Mouse (Mus musculus): ENCODE measurements around the gene Fis1.

The Fis1 gene

DNA sequence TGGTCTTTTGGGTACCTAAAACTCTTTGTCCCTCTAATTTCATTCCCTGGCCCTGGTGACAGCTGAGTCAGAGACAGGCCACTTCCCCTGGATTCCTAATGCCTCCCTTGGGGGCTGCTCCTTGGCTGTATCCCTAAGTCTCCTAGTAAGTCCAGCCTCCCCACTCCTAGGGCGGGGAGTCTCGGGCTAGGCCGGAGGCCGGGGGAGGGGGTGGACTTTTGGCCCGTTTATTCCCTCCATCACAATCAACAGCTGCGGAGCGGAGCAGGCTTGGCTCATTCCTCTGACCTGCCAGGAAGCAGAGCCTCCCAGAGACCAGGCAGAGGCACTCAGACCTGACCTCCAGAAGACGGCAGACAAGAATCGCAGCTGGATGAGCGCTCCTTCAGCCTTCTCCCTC is 14.5 kb downstream of the Fis1 start:
- no peak for DNase-seq (ENCODE audit: low read depth, low spot score)

DNA sequence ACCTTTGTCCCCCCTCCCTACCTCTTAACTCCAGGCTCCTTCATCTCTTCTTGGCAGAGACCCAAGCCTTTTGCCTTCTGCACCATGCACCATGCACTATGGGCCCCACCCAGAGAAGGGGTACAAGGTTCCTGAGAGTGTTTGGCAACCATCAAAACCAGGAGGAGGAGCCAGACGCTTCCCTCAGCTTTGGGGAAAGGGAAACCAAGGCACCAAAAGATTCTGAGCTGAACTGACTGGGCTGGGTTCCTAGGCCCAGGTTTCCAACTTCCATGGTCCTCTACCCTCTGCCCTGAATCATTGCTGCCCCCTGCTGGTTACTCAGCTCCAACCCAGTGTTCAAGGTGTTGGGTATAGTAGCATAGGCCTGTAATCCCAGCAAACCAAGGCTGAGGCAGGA is 17.6 kb downstream of the Fis1 start:
- DNase-seq (ENCODE audit: low read depth, low spot score), result no peak

DNA sequence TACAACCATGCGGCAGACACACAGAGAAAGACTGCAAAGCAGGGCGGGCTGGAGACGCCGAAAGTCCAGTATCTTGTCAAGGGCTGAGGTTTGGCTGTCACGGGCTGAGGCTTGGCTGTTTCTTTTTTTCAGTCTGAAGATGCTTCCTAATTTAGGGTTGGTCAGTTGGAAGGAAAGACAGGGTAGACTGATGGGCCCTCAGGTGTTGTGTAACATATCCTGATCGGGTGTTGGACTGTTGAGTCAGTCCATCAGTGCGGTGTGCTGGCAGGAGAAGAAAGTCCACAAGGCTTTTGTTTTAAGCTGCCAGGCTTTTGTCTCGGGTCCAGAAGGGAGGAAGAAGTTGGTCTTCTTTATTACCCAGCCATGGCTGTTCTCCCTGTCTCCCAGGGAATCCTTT is 20.6 kb downstream of the Fis1 start:
- no peak for DNase-seq (ENCODE audit: low read depth, low spot score)

DNA sequence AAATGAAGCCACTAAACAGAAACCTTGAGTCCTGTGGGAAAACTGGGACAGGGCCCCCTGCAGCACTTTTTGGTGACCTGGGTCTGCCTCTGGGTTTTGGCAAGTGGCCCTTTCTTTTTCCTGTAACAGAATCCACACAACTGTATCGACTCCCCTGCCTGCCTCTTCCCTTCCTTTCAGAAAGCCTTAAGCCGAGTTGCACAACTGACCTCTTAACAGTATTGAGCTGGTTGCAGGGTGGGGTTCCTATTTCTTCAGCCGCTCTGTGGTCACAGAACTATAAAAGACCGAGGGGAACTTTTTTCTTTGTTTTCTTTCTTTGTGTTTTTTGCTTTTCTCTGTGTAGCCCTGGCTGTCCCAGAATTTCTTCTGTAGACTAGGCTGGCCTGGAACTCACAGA is 24.7 kb downstream of the Fis1 start:
- DNase-seq (ENCODE audit: low read depth, low spot score), result no peak

DNA sequence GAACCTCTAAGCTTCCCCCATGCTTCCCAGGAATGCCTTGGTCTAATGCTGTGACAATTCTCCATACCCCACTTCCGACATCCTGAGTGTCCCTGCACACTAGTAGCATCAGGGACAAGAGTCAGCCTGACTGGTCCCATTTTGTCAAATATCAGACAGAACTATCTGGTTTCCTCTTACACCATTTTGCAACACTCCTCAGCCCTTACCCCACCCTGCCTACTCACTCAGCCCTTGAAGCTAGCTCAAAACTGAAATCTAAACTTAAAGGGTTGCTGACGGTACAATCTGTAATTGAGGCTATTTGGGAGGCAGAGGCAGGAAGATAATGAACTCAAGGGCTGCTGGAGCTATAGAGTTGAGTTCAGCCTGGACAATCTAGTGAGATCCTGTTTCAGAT is 26.7 kb downstream of the Fis1 start:
- DNase-seq (ENCODE audit: low read depth, low spot score), result no peak

DNA sequence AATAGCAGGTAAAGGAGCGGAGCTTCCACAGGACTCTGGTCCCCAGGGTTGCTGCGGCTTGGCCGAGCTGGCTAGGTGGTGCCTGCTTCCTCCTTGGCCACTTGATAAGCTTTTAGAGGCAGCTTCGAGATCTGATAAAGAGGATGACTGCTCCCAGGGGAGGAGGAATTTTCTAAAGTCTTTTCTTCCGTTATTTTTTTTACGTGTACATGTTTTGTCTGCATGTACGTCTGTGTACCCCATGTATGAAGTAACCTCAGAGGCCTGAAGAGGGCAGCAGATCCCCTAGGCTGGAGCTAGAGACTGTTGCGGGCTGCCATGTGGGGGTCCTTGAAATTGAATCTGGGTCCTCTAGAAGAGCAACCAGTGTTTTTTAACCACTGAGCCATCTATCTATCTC is 27.9 kb downstream of the Fis1 start:
- no peak for DNase-seq (ENCODE audit: low read depth, low spot score)

DNA sequence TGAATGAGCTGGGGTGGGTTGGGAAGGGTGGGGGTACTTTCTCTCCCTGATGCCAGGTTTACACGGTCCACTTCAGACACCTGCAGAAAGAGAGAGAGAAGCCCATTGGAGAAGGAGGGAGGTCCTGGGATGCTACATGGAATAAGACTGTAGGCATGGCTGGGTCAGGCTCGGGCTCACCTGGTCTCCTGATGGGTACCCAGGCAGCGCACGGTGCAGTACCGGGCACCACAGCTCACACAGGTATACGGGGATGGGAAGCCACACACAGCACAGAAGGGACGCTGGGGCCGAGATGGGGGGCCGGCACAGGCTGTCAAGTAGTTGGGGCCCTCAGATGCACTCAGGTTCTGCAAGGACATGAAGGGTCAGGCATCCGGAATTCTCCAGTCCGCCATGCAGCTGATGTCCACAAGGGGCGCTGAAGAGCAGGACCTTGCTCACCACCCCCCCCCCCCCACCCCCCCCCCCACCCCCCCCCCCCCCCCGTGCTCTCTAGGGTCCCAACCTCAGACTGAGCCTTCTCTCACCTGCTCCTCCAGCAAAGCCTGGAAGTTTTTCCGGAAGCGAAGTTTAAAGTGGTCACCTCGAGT is 29.4 kb downstream of the Fis1 start:
- DNase-seq (ENCODE audit: low read depth, low spot score), result peak; percentile 53

DNA sequence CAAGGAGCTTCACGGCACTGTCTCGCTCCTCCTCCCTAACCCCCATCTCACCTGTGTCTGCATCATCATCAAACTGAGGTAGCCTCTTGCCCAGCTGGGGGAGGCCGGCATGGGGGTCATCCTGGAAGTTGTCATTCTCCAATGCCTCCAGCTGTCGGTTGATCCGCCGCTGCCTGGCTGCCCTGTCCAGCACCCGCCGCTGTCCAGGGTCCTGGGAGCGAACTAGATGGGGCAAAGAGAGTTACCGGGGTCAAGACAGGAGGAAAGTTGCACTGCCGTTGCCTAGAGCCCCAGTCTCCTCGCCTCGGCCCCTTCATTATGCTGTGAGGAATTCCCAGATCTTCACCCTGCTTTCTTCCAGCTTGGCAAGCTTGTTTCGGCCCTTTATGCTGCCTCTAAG is 31.8 kb downstream of the Fis1 start:
- DNase-seq (ENCODE audit: low read depth, low spot score), result no peak

DNA sequence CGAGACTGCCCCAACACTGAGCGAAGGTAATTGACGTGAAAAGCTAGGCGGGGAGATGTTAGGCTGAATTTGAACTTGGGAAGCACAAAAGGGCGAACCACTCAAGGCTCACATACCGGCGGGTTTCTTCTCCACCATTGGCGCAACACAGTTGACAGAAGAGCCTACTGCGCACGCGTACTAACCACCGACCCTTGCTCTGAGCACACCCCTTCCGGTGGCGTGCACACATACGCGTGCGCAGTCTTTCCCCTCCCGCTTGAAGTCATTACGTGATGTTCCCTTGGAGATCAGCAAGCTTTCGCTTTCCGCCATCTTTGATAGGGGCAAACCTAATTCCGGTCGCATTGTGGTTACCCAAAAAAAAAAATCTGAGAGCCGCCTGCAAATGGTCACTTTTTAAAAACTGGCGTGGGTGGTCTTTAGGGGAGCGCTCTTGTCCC is 33.6 kb downstream of the Fis1 start, which contains the start of gene Plod3:
Plod3 (plus strand) TSS at position 325 of the 443 bp plus-strand sequence.
- peak; percentile 99 for DNase-seq (ENCODE audit: low read depth, low spot score)

DNA sequence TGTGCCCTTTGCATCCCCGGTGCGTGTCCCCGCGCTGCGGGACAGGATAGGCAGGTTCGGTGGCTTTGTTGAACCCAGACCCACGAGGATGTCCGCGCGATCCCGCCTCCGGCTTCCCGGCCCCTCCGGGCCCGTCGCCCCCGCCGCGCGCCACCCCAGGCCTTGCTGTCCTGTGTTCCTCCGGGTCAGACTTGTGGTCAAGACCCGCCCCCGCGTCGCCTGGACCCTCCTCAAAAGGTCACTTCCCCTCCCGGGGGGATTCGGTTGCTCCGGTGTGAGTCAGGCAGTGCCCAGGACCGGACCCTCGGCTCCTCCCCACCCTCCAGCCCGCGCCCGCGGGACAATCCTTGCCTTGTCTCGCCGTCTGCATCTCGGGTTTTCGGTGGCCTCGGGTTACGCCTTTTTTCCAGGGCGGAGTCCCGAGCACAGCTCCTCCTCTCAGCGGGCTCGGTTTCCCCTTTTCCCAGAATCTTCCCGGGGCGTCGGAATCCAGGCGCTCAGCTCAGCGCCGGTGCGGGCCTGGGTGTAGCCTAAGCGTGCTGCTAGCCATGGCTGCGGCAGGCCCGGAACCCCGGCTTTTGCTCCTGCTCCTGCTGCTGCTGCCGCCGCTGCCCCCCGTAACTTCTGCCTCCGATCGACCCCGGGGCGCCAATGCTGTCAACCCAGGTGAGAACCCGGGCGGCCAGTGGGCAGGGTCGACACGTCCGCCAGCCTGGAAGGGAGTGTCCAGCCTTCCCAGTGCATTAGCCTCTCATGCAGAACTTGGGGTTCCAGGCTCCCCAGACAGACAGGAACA is 34.3 kb downstream of the Fis1 start:
- peak; percentile 31 for DNase-seq (ENCODE audit: low read depth, low spot score)

DNA sequence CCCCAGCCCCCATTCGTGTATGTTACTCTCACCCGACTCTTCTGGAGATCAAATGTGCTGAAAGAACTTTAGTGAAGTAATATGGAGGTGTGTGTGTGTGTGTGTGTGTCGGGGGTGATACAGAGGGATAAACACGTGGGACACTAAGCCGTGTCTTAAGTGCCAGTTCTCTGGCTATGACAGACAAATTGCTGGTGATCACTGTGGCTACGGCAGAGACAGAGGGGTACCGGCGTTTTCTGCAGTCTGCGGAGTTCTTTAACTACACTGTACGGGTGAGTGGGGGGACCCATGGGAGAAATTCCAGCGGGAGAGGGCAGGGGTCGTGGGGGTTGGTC is 34.8 kb downstream of the Fis1 start, which contains the start of gene Znhit1:
Znhit1 (minus strand) TSS at position 88 of the 338 bp plus-strand sequence.
- no peak for DNase-seq (ENCODE audit: low read depth, low spot score)

DNA sequence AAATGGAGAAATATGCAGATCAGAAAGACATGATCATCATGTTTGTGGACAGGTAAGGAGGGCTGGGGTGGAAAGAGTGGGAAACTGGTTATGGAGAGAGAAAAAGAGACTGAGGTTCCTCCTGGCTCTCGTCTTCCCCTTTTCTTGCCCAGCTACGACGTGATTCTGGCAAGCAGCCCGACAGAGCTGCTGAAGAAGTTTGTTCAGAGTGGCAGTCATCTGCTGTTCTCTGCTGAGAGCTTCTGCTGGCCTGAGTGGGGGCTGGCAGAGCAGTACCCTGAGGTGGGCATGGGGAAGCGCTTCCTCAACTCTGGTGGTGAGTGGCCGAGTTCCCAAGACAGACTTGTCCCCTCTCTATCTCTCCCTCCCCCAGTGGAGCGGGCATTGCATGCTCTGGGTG is 35.3 kb downstream of the Fis1 start:
- DNase-seq (ENCODE audit: low read depth, low spot score), result no peak

DNA sequence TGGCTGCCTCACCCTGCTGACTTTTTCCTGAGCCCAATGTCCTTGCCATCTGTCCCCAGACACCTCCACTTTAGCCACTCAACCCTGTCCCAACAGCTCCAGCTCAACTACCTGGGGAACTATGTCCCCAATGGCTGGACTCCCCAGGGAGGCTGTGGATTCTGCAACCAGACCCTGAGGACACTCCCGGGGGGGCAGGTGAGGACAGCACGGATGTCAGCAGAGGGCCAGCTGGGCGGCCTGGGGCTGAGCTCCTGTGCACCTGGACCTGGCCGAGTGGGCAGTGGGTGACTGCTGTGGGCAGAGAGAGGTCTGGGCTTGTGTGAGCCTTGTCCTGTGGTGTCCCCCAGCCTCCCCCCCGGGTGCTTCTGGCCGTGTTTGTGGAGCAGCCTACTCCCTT is 36.7 kb downstream of the Fis1 start:
- no peak for DNase-seq (ENCODE audit: low read depth, low spot score)

DNA sequence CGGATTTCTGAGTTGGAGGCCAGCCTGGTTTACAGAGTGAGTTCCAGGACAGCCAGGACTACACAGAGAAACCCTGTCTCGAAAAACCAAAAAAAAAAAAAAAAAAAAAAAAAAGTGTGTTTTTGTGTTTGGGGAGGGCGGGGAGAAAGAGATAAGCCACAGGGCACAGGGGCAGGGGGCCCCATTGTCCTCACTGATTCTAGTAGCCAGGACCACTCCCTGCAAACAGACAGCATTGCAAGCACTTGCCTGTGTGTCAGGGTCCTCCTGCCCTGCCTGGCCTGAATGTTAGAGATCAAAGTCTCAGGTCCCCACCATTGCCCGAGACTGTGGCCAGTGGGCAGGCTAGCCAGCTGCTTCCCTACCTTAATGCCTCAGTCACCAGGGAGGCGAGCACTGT is 46.4 kb downstream of the Fis1 start:
- DNase-seq (ENCODE audit: low read depth, low spot score), result no peak

DNA sequence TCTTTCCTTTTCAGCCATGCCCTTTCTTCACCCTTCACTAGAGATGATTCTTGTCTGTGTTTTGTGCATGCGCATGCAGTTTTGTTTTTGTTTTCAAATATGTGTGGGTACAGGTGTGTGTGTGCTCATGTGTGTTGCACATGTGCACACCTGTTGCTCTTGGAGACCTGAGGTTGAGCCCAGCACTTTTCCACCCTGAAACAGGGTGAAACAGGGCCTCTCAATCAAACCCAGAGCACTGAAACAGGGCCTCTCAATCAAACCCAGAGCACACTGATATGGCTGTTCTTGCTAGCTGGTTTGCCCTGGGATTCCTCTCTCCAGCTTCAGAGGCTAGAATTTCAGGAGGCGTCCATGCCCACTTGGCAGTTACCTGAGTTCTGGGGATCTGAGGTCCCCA is 47.5 kb downstream of the Fis1 start:
- no peak for DNase-seq (ENCODE audit: low read depth, low spot score)

DNA sequence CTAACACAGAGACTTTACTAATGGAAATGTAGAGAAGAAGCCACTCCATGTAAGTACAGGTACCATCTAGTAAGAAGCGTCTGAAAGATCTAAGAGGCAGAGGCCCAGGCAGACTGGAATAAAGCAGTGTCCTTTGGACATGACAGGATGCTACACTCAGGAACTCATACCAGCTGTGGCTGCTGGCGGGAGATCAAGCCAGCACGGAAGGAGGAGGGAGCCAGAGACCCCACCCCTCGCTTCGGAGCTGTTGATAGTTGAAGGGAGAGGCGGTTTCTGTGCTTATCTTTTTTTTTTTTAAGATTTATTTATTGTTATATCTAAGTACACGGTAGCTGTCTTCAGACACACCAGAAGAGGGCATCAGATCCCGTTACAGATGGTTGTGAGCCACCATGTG is 54.2 kb downstream of the Fis1 start:
- DNase-seq (ENCODE audit: low read depth, low spot score), result no peak

DNA sequence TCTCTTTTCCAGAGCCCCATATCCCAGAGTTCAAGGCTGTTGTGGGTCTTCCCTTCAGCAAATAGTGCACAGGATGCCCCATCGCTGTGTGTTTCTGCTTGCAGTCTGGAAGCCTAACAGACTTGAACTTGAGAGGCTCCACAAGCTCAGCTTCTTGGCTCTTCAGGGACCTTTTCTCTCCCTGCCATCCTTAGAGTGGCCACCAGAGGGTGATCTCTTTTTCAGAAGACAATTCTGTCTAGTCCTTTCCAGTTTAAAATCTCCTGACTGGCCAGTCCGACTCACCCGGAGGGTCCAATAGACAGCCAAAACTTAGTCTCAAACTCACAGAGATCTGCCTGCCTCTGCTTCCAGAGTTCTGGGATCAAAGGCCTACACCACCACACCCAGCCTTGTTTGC is 56.9 kb downstream of the Fis1 start:
- DNase-seq (ENCODE audit: low read depth, low spot score), result no peak

DNA sequence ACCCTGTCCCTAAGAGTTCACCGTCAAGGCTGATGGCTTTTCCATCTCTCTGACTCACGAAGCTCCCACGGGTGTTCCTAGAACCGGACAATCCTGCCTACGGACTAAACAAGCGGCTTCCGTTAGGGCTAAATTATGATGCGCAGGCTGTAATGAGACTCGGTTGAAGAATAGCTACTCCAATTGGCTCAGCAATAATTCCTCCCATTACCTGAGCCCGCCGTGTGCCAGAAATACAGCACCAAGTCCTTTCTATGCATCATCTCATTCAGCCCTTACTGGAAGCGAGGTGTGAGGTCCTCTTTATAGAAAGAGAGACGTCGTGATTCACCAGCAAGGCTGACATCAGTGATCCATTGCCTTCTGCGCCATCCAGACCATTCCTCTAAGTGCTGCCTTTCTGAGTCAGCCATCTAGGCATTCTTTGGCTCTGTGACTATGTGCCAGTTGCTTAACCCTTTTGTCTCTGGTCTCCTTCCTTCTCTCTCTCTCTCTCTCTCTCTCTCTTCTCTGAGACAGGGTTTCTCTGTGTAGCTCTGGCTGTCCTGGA is 59.4 kb downstream of the Fis1 start:
- no peak for DNase-seq (ENCODE audit: low read depth, low spot score)

Data from retina, postnatal 7 days (tissue).